Mouse (Mus musculus) left cerebral cortex, postnatal 14 days (tissue): ENCODE measurements around the gene Mrpl23. TPM values are rescaled to one million over a fixed set of nuclear protein-coding genes. Genes with fewer than 3 reads are reported as not detected.

Experiments used
- DNase-seq, 2 experiments: peaks; one replicate each; pipeline ENCODE4 v3.0.0; 2021 to 2022; ENCODE audit warnings: low spot score in 2 of 2, mixed read lengths in 1 of 2
- intact Hi-C: fragments of 180-260 bp; cut with DNase I; formaldehyde crosslinking; loops from one replicate; pipeline ENCODE4 v1.15.1; 2025
- total RNA-seq, 2 experiments: library from RNA; stranded (reverse); gene quantifications; 2 replicates each; pipeline ENCODE4 v1.2.3; 2021

Gene Mrpl23
- total RNA-seq, 2 experiments from 2014 or later: 4.1 to 8.0 TPM

- DNase-seq: no peak
- intact Hi-C loops: no loop called here
Observed at GRCm38 (mm10) chr7:142564955-142565643, 32.6 kb downstream of the Mrpl23 start.

DNA sequence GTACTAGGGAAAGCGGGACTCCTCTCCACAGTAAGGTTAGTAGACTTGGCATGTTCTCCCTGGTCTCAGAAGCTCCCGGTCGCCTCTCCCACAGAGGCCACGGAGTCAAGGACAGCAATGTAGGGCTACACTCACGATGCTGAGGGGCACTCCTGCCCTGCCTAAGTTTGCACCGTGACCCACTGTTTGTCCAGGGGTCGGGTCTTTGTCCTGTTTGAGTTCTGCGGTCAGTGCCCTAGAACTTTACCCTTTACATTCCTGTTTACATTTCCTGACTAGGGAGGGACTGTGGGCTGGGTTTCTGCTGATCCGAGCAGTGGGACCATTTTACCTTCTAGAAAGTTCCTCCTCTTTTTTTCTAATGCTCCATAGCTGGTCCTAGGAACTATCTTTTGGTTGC is 34.0 kb downstream of the Mrpl23 start:
- intact Hi-C loops: no loop called here
- DNase-seq: no peak

DNA sequence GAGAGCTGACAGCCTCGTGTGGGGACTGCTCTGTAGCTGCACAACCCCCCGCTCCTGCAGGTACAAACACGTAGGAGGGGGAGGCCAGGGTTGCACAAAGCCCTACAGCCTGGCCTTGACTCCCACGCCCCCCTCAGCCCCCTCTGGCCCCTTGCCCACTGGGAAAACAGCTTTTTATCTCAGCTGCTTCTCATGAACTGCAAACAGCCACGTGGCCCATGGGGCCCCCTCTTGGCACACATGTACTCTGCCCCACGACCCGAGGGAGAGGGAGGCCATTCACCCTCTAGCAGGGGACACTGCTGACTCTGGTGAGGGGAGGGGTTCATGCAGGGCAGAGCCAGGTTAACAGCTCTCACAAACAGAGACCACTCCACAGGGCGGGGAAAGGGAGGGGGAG is 36.5 kb downstream of the Mrpl23 start:
- no peak for DNase-seq
- intact Hi-C loops: no loop called here

DNA sequence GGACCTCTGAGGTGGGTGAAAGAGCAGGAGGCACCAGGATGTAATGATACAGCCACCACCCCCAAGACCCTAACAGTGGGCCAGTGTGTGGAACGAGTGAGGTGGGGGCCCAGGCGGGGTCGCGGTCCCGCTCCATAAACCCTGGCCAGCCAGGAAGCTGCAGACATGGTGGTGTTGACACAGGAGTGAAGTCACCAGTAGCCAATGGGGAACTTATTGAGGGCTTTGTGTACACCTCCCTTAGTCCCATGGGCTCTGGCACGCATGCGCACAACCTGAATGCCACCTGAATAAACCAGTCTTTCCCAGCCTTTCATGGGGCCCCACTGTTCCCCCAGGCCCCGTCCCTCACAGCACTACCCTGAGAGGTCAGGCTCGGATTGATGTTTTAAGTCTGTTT is 38.1 kb downstream of the Mrpl23 start:
- intact Hi-C loops: no loop called here
- no peak for DNase-seq

GRCm38 (mm10) chr7:142571458-142572220 is 39.2 kb downstream of the Mrpl23 start:
- intact Hi-C loops: no loop called here
- DNase-seq: no peak

- intact Hi-C loops: no loop called here
- DNase-seq: no peak
Observed at GRCm38 (mm10) chr7:142572343-142572742, 39.9 kb downstream of the Mrpl23 start.

DNA sequence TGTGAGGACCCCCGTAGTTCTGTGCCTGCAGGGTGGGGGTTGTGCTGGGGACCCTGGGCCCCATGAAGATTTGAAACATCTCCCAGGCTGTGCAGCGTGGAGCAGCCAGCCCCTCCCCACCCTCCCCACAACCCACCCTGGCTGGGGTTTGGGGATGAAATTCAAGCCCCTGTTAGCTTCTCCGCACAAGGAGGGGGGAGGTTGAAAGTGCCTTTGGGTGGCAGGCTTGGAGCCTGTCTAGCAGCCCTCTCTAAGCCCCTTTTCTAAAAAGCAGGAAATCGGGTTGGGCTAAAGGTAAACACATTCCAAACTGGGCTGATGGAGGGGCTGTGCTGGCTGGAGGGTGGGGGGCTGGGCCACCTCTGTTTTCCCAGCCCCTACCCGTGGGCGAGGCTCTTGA is 40.5 kb downstream of the Mrpl23 start:
- intact Hi-C loops: no loop called here
- no peak for DNase-seq

DNA sequence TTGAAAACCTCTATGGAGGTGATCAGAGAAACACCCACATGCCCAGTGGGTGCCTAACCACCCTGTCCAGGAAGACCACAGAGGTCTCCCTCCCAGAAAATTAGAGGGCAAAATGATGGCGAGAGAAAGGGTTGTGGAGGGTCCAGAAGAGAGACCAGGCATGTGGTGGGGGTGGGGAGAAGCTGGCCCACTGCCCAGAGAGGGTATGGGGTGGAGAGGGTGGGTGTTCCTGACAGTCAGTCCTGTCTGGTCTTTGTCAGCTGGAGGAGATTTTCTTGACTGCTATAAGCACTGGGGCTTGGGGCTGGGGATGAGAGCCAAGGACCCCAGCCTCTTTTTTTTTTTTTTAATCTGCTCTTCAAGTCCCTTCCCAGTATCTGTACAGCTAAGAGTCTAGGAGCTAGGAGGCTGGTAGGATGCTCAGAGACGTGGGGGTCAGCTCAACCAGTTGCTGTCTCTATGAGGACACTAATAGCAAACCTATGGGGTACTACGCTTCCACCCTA is 41.7 kb downstream of the Mrpl23 start:
- intact Hi-C loops: no loop called here
- DNase-seq: no peak

- DNase-seq: no peak
- intact Hi-C loops: no loop called here
Observed at GRCm38 (mm10) chr7:142574826-142575351, 42.4 kb downstream of the Mrpl23 start.

DNA sequence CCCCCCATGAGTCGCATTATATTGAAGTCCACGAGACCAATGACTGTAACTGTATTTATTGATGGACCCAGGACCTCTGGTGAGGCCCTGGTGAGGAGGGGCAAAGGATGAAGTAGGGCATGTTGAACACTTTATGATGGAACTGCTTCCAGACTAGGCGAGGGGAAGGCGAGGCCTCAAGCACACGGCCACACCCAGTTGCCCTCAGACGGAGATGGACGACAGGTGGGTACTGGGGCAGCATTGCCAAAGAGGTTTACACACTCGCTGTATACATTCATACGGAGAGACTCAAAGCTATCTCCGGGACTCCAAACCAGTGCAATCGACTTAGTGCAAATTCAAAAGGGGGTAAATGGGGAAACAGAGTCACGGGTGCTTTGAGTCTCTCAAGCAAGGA is 43.0 kb downstream of the Mrpl23 start:
- intact Hi-C loops: no loop called here
- no peak for DNase-seq

GRCm38 (mm10) chr7:142575971-142576370 is 43.5 kb downstream of the Mrpl23 start:
- intact Hi-C loops: no loop called here
- DNase-seq: no peak

DNA sequence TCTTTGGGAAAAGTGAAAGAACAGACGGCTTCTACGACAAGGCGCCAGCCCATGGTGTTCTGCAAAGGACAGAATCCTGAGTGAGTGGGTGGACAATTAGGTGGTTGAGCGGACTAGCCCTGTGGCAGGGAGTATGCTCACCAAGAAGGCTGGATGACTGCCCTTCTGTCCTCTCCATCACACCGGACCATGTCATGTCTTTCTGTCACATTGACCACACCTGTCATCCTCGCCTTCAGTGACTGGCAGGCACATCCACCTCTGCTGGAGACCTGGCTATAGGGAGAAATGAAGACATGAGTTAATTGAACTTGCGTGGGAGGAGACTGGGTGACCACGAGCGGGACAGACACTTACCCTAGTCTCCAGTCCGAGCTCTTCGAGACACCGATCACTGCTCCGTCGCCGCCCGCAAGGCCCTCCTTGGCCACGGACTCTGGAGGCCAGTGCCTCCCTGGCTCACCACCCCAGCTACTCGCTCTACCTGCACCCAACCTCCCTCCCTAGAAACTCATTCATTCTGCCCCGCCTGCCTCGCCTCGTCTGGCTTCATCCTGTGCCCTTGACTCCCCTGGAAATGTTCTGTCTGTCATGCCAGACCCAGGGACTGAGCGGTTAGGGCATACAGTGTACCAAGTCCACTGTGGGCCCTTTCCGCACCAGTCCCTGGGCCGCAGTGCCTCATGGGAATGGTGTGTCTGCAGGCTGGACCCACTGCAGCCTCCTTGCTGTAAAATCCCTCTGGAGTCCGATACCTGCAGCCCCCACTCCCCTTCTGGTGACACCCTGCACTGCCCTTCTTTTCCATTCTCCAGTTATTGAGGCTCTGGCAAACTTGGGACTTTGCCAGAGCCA is 44.2 kb downstream of the Mrpl23 start:
- intact Hi-C loops: no loop called here
- no peak for DNase-seq

- intact Hi-C loops: no loop called here
- peak in 1 of 2 experiments; percentile 17 for DNase-seq
Observed at GRCm38 (mm10) chr7:142577806-142578423, 45.4 kb downstream of the Mrpl23 start.

GRCm38 (mm10) chr7:142579069-142579468 is 46.6 kb downstream of the Mrpl23 start:
- intact Hi-C loops: no loop called here
- DNase-seq: no peak

DNA sequence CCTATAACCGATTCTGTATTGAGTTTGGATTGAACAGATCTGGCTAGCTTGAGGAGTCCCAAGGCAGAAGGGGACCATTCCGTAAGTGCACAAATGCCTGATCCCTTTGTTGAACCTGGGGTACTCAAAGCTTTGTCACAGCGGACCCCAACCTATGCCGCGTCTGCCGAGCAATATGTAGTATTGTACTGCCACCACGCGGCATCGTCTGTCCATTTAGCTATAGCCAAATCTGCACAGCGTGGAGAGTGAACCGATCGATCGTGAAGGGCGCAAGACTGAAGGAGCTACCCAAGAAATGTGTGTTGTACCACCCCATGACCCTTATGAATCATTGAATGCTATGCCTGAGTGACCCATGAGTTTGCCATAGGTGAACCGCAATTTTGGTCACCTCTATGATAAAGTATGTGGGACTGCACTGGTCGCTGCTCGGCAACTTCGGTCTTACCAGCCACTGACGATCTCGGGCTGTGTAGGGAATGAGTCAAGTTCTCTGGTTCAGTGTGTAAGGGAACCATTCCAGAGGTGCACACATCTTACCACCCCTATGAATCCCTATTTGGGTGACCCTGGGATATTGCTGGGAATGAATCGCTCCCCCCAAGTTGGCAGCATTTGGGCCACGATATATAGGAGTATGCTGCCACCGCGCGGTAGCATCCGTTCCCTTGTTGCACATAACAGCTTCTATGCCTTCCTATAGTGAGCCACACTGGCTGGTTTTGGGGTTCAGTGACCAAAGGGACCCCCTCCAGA is 47.8 kb downstream of the Mrpl23 start:
- DNase-seq: peak; percentile 57 to 67
- intact Hi-C loops: loop anchor here (2.0 to 5.0 kb wide), 4 partner anchors 41 to 245 kb away; no protein-coding TSS in a partner anchor

DNA sequence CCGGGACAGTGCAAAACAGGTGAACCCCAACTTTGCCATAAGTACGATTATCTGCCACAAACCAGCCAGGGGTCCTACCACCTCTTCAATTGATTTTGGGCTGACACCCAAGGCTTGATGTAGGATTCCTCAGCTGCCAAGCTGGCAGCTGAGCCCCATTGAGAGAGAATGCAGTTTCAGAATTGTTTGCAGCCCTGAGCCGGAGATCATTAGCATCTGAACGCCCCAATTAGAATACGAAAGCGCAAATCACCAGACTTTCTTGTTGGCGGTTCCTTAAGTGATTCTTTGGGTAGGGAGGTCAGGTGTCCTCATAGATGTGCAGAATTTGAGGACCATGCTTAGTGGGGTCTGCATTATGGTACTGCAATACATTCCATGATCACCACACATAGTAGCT is 48.7 kb downstream of the Mrpl23 start:
- intact Hi-C loops: loop anchor here (2.0 to 5.0 kb wide), 4 partner anchors 42 to 246 kb away; no protein-coding TSS in a partner anchor

DNA sequence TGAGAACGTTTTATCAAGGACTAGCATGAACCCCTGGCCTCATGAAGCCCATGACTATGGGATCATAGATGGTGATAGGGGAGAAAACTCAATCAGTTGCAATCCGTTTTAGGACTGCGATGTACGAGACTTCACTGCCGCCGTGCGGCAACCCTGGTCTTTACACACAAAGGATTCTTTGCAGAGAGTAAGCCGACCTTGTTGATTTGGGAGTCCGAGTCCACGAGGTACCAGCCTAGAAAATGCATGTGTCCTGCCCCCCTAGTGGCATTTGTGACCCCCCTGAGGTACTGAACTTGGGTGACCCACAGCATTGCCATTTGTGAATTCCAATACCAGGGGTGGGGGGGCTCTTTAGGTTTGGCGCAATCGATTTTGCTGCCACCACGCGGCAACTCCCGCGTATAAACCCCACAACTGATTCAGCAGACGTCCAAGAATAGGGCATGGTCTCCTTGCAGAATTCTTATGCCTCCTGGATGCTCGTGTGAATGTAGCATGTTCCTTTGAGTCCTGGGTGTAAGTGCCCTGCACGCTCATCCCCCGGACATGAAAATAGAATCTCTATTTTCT is 49.3 kb downstream of the Mrpl23 start:
- peak; percentile 41 to 55 for DNase-seq
- intact Hi-C loops: loop anchor here (2.0 to 5.0 kb wide), 4 partner anchors 43 to 247 kb away; no protein-coding TSS in a partner anchor

More for the DNA sequence above, 48.7 kb downstream of the Mrpl23 start:
- no peak for DNase-seq

GRCm38 (mm10) chr7:142584882-142585281 is 52.4 kb downstream of the Mrpl23 start:
- intact Hi-C loops: loop anchor here (5.0 kb wide), 1 partner anchor 98 kb away; no protein-coding TSS in a partner anchor
- peak; percentile 27 to 40 for DNase-seq
